Mouse (Mus musculus): ENCODE data around the gene Slc5a10.

Gene Slc5a10

GRCm38 (mm10) chr11:61665401-61665800 is 55.2 kb downstream of the Slc5a10 start:
- CTCF ChIA-PET, result interaction anchor here (0.6 to 6.0 kb wide), 30 partner anchors 9 to 257 kb away, joined by 3 to 68 read pairs (median 3); partner anchors contain the start of gene Grap (in 1 of the 4)
- POLR2A ChIA-PET, result interaction anchor here in 3 of 4 experiments (0.7 to 1.9 kb wide), 13 partner anchors 10 to 96 kb away, joined by 3 to 12 read pairs (median 4); partner anchors contain the start of gene Prpsap2 (in 1 of the 3)

- ChIA-PET CTCF (interaction anchor here in 1 of 4 experiments (0.6 kb wide), 1 partner anchor 84 kb away, joined by 3 read pairs; no protein-coding TSS in a partner anchor), POLR2A (no interaction called here)
These were observed 58.4 kb downstream of the Slc5a10 start for GRCm38 (mm10) chr11:61662189-61662588.

DNA sequence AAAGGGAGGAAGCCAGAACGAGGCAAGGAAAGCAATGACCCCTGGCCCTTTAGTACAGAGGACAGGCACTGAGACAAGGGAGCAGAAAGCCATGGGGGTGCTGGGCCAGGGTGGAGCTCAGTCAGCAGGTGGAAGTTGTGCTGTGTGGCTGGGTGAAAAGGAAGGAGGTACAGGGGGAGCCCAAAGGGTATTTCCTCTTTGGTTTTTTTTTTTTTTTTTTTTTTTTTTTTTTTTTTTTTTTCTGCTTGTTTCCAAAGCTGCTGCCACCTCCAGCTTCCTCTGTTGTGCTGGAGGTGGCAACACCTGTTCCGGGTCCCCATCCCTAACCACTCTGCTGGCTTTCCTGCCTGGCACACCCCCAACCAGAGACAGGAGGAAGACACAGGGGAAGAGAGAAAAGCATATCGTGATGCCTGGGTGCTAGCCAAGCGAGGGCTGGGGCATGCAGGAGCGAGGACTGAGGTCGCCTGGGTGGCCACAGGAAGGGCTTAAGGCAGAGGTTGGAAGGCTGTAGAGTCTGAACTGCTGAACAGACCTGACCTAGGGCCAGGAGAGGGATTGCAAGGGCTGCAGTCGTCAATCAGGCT is 59.7 kb downstream of the Slc5a10 start:
- CTCF ChIA-PET, result interaction anchor here in 3 of 4 experiments (0.6 to 0.7 kb wide), 4 partner anchors 13 to 611 kb away, joined by 3 to 4 read pairs (median 3); no protein-coding TSS in a partner anchor
- POLR2A ChIA-PET, result interaction anchor here in 2 of 4 experiments (0.9 to 1.1 kb wide), 2 partner anchors 13 to 76 kb away, joined by 3 to 4 read pairs; no protein-coding TSS in a partner anchor

GRCm38 (mm10) chr11:61660001-61660400 is 60.6 kb downstream of the Slc5a10 start:
- POLR2A ChIA-PET, result interaction anchor here in 3 of 4 experiments (0.6 to 1.6 kb wide), 4 partner anchors 8 to 382 kb away, joined by 3 to 5 read pairs (median 3); no protein-coding TSS in a partner anchor
- CTCF ChIA-PET, result interaction anchor here in 1 of 4 experiments (1.1 to 1.8 kb wide), 3 partner anchors 14 to 55 kb away, joined by 3 to 7 read pairs (median 4); no protein-coding TSS in a partner anchor

DNA sequence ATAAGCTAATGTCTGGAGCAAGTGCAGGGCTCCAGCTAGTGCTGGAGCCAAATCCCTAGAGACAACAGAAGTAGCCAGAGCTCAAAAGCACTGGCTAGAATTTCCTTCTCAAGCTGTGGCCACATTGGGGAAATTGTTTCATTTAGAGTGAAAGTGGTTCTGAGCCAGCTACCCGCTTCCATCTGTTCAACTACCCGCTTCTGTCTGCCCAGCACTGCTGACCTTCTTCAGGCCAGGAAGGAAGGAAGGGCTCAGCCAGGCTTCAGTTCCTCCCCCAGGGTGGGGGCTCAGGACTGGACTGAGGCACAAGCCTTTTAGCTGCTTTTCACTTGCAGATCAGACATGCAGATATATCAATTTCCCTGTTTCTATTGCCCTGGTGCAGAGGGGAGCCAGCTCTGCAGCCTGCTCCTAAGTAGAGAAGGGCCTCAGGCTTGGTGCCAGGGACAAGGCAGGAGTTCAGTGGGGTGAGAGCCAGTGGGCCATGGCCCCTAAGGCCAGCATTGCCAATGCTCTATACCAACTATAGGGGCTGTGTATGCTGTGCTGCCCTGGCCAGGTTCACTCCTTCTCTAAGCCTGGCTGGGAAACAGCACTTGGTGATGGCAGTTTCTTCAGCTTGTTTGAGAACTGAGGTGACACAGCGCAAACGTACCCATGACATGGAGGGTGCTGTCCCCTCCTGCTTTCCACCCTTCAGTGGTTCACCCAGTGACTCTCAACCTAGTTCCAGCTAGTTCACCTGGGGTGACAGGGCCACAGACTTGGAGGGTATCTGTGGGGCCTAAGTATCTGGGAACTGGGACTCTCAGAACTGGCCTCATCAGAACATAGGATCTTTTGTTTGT is 61.4 kb downstream of the Slc5a10 start:
- CTCF ChIA-PET, result interaction anchor here in 3 of 4 experiments (0.5 to 1.8 kb wide), 7 partner anchors 8 to 243 kb away, joined by 3 to 7 read pairs (median 4); no protein-coding TSS in a partner anchor
- POLR2A ChIA-PET, result interaction anchor here in 3 of 4 experiments (0.6 to 1.6 kb wide), 8 partner anchors 9 to 772 kb away, joined by 3 to 6 read pairs (median 4); partner anchors contain the start of gene Fam83g (in 1 of the 3)

DNA sequence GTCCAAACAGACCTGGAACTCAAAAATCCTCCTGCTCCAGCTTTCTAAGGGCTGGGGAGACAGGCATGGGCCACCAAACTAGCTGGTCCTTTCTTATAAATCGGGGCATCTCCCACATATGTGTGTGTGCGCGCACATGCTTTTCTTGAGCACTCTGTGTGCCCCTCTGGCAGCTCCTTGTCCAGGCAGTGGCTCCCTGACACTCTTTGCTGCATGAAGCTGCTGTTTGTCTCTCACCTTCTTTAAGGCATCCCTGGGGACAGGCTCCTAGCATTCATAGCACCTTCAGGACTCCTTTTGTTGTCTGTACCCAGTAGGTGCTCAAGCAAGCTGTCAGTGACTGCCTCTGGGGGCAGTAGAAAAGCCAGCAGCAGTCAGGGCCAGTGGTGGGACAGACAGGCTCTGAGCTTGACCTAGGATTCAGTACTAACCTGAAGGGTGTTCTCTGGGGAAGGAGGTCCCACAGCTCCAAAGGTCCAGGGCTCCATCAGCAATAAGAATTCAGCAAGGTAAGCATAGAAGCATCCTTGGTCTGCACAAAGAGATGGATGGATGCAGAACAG is 62.2 kb downstream of the Slc5a10 start:
- ChIA-PET CTCF (interaction anchor here in 3 of 4 experiments (0.6 to 1.8 kb wide), 7 partner anchors 9 to 242 kb away, joined by 3 to 7 read pairs (median 5); no protein-coding TSS in a partner anchor), POLR2A (interaction anchor here in 3 of 4 experiments (0.6 to 1.6 kb wide), 8 partner anchors 10 to 771 kb away, joined by 3 to 6 read pairs (median 4); partner anchors contain the start of gene Fam83g (in 1 of the 3))

DNA sequence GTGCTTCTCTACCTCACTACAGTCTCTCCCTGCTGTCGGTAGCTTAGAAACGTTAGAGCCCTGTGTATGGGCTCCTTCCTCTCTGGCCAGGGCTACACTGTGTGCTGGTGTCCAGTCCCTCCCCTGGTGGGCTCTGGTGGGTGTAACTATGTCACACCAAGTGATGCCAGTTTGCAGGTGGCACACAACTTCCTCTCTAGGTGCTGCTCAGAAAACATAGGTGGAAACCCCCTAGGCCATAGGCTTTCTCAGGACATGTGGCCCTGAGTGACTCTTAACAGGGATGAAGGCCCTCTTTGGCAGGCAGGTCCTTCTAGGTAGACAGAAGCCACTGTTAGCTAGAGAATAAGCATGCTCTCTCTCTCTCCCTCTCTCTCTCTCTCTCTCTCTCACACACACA is 63.2 kb downstream of the Slc5a10 start:
- CTCF ChIA-PET, result interaction anchor here in 2 of 4 experiments (0.6 to 1.5 kb wide), 3 partner anchors 18 to 57 kb away, joined by 3 to 6 read pairs (median 3); no protein-coding TSS in a partner anchor
- POLR2A ChIA-PET, result interaction anchor here in 1 of 4 experiments (1.6 kb wide), 1 partner anchor 17 kb away, joined by 6 read pairs; no protein-coding TSS in a partner anchor

GRCm38 (mm10) chr11:61656148-61656850 is 64.3 kb downstream of the Slc5a10 start:
- ChIA-PET CTCF (interaction anchor here in 1 of 4 experiments (1.4 kb wide), 1 partner anchor 10 kb away, joined by 4 read pairs; no protein-coding TSS in a partner anchor), POLR2A (interaction anchor here in 3 of 4 experiments (0.7 kb wide), 3 partner anchors 57 to 307 kb away, joined by 3 to 6 read pairs (median 4); no protein-coding TSS in a partner anchor)

- ChIA-PET POLR2A (interaction anchor here in 2 of 4 experiments (0.7 to 1.2 kb wide), 3 partner anchors 18 to 306 kb away, joined by 3 to 6 read pairs (median 3); no protein-coding TSS in a partner anchor), CTCF (interaction anchor here in 3 of 4 experiments (0.5 to 1.4 kb wide), 4 partner anchors 10 to 36 kb away, joined by 3 to 5 read pairs (median 4); no protein-coding TSS in a partner anchor)
These were observed 65.0 kb downstream of the Slc5a10 start for GRCm38 (mm10) chr11:61655649-61656048.

- CTCF ChIA-PET, result interaction anchor here in 3 of 4 experiments (0.5 to 1.7 kb wide), 5 partner anchors 11 to 60 kb away, joined by 3 to 4 read pairs (median 3); no protein-coding TSS in a partner anchor
- POLR2A ChIA-PET, result interaction anchor here in 1 of 4 experiments (1.0 to 1.2 kb wide), 2 partner anchors 19 to 131 kb away, joined by 3 read pairs; no protein-coding TSS in a partner anchor
These were observed 65.8 kb downstream of the Slc5a10 start for GRCm38 (mm10) chr11:61654786-61655311.

DNA sequence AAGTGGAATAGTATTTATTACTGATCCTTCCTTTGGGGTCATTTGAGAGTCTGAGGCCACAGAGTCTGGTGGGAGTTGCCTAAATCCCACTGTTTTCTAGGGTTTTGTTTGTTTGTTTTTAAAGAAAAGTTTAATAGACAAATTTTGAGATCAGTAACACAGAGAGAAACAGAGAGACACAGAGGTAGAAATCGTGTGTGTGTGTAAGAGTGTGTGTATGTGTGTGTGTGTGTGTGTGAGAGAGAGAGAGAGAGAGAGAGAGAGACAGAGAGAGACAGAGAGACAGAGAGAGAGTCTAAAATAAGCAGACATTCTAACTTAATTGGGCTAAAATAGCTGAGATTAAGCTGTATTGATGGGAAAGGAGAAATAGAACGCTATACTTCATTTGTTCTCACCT is 67.1 kb downstream of the Slc5a10 start:
- ChIA-PET POLR2A (interaction anchor here in 1 of 4 experiments (1.1 to 1.7 kb wide), 2 partner anchors 22 to 30 kb away, joined by 3 read pairs; no protein-coding TSS in a partner anchor), CTCF (interaction anchor here in 2 of 4 experiments (1.4 to 1.7 kb wide), 2 partner anchors 12 to 61 kb away, joined by 3 to 4 read pairs; no protein-coding TSS in a partner anchor)

DNA sequence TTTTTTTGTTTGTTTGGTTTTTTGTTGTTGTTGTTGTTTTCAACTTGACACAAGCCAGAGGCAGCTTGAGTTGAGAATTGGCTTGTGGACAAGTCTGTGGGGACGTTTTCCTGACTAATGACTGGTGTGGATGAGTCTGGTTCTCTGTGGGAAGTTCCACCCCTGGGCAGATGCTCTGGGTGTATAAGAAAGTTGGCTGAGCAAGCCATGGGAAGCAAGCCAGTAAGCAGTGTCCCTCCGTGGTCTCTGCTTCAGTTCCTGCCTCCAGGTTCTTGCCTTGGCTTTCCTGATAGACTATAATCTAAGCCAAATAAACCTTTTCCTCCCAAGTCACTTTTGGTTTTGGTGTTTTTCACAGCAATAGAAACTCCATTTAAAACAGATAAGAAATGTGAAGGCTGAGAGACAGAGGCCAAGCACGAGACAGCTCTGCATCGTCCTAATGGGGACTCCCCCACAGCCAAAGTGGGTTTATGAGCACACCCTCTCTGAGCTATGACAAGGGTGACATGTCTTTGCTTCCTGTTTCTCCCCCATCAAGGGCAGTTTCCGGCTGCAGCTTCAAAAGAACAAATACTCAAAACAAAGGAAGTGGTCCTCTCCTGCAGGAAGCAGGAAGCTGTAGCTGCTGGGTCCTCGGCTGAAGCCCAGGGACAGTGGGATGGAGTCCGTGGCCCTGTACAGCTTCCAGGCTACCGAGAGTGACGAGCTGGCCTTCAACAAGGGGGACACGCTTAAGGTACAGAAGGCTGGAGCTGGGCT is 67.8 kb downstream of the Slc5a10 start, which contains the start of gene Grap:
Gene Grap, plus strand, starts transcription at position 580 of the 762 bp plus-strand sequence.
- ChIA-PET POLR2A (interaction anchor here in 2 of 4 experiments (0.6 to 1.7 kb wide), 5 partner anchors 22 to 175 kb away, joined by 3 read pairs; no protein-coding TSS in a partner anchor), CTCF (interaction anchor here in 2 of 4 experiments (0.5 to 1.7 kb wide), 5 partner anchors 13 to 1103 kb away, joined by 3 to 4 read pairs (median 3); no protein-coding TSS in a partner anchor)

GRCm38 (mm10) chr11:61652216-61652615 is 68.4 kb downstream of the Slc5a10 start:
- CTCF ChIA-PET, result interaction anchor here in 2 of 4 experiments (0.9 to 1.4 kb wide), 3 partner anchors 14 to 63 kb away, joined by 3 to 4 read pairs (median 4); no protein-coding TSS in a partner anchor
- POLR2A ChIA-PET, result interaction anchor here in 2 of 4 experiments (0.7 to 1.3 kb wide), 4 partner anchors 14 to 176 kb away, joined by 3 read pairs; no protein-coding TSS in a partner anchor

- CTCF ChIA-PET, result no interaction called here
- POLR2A ChIA-PET, result no interaction called here
These were observed 70.0 kb downstream of the Slc5a10 start for GRCm38 (mm10) chr11:61650470-61651265.

DNA sequence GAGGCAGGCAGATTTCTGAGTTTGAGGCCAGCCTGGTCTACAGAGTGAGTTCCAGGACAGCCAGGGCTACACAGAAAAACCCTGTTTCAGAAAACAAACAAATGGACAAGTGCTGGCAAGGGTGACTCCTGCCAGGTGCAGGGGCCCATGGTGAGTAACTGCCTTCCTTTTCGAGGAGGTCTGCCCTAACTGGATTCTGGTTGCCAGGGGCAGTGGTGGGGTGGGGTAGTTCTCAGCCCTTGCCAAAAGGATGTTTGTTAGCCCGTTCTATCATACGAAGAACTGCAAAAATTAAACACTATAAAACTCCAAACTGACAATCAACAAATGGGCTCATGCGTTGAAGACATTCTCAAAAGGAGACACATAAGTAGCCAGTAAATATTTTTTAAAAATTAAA is 71.0 kb downstream of the Slc5a10 start:
- CTCF ChIA-PET, result interaction anchor here in 1 of 4 experiments (1.3 kb wide), 1 partner anchor 65 kb away, joined by 3 read pairs; no protein-coding TSS in a partner anchor
- POLR2A ChIA-PET, result no interaction called here

Measured in embryonic stem cell, embryonic (primary cell).